Mouse (Mus musculus) kidney, adult 18-20 months (tissue): ENCODE results near the gene Hbq1b.
"Not testable (repeated sequence)": the region's sequence is repeated elsewhere in the genome, so short reads cannot be mapped to it uniquely, and the experiment has no call there.

Experiments used
- DNase-seq: peaks from one replicate; pipeline ENCODE4 v3.0.0; 2021

Gene Hbq1b

GRCm38 (mm10) chr11:32268952-32269351 is 17.8 kb upstream of the Hbq1b start:
- no peak for DNase-seq

DNA sequence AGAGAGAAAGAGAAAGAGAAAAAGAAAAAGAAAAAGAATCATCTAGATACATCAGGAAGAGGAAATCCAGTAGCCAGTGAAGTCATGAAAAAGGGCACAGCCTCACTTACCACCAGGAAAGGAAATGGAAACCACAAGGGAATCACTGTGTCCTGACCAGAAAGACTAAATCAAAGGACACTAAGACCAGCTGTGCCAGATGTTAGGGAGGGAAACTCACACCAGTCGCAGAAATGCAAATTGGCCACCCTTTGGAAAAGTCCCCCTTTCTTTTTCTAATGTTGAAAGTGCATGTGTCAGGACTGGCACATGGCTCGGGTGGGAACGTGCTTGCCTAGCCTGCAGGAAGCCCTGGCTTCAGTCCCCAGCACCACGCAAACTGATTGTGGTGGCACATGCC is 15.6 kb upstream of the Hbq1b start:
- DNase-seq, result no peak

GRCm38 (mm10) chr11:32276347-32276746 is 10.4 kb upstream of the Hbq1b start, which contains the start of gene Hba-x:
Hba-x (plus strand) TSS chr11:32276400.
- DNase-seq, result no peak

- no peak for DNase-seq
Measured at GRCm38 (mm10) chr11:32277736-32278457, 8.9 kb upstream of the Hbq1b start.

DNA sequence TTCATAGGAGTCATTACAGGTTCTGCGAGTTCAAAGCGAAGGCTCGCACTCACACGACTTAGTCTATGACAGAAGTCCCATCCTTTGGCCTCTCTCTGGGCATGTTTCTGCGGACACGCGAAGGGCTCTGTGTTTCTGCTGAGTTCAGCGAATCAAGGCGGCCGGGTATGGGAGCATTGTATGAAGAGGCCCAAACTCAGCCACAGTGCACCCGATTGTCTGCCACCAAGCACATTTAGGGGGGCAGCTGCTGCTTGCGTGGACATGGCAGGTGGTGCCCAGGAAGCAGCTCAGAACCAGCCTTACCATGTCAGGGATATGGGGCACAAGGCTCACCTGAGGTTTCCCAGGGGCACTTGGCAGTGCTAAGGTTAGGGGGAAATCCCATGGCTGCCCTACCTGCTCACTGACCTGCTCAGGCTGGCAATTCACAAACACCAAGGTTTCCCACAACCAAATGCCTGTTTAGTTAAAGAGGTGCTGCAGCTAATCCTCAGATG is 8.3 kb upstream of the Hbq1b start:
- no peak for DNase-seq

DNA sequence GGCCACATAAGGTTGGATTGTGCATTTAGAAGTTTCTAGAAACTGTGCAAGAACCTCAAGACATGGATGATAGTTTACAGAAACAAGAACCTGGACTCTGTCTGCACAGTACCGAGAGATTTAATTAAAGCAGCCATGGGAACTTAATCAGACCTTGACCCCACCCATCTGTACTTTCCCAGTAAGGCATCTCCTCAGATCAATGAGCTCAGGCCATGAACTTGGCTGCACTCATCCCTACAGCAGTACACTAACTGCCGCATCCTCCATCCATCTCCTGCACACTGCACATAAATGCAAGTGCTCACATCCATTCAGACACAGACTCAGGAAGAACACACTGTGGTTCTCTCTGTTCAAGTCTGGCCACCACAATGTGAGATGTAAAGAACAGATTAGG is 6.1 kb upstream of the Hbq1b start:
- DNase-seq, result no peak

DNA sequence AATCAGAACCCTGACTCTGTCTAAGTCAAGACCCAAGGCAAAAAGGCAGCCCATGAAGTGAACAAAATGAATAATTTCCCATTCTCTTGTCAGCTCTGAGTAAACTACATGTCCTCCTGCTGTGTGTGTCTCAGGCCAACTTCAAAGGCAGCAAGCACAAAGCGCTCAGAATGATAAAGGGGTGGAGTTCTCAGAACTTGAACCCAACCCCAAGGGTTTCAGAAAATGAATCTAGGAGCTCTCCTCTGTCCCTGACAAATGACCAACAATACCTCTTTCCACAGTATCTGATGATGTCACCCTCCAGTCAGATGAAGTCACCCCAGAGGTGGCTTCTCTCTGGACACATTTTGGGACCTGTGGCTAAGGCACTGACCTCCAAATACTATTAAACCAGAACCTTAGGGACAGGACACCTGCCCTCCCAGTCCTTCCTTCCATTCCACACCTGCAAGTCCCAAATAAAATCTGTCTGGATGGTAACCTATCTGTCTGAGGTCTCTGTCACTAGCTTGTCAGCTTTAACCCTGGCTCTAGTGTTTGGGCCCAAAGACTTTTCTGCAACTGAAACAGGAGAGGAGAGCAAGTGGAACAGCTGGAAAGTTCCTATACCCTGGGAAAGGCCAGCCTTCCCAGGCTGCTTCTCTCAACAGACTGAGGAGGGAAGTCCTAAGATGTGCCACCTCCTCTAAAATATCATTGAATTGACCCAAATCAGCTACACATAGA is 5.2 kb upstream of the Hbq1b start:
- no peak for DNase-seq

- DNase-seq, result not testable (repeated sequence)
Measured at GRCm38 (mm10) chr11:32283091-32283777, 3.5 kb upstream of the Hbq1b start, which contains the start of gene Hba-a1. Hba-a1 (plus strand) TSS chr11:32283511.

DNA sequence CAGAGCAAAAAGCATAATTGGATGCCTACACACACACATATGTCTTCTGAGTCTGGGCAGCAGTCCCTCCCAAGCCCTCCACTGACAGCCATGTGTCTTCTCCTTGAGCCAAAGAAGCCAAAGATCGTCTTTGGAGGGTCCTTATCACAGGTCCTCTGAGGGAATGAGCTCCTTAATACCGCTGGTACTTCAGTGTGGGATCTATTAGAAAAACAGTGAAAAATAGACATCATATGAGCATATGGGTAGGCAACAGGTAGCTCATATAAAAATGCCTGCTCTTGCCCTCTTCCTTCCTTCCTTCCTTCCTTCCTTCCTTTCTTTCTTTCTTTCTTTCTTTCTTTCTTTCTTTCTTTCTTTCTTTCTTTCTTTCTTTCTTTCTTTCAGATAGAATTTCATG is 2.2 kb upstream of the Hbq1b start:
- DNase-seq, result not testable (repeated sequence)

- no peak for DNase-seq
Measured at GRCm38 (mm10) chr11:32285031-32285775, 1.6 kb upstream of the Hbq1b start.

- DNase-seq, result not testable (repeated sequence)
Measured at GRCm38 (mm10) chr11:32285887-32286286, 878 bp upstream of the Hbq1b start.

GRCm38 (mm10) chr11:32287493-32287825 is 694 bp downstream of the Hbq1b start:
- no peak for DNase-seq

- not testable (repeated sequence) for DNase-seq
Measured at GRCm38 (mm10) chr11:32292819-32293218, 6.1 kb downstream of the Hbq1b start.

DNA sequence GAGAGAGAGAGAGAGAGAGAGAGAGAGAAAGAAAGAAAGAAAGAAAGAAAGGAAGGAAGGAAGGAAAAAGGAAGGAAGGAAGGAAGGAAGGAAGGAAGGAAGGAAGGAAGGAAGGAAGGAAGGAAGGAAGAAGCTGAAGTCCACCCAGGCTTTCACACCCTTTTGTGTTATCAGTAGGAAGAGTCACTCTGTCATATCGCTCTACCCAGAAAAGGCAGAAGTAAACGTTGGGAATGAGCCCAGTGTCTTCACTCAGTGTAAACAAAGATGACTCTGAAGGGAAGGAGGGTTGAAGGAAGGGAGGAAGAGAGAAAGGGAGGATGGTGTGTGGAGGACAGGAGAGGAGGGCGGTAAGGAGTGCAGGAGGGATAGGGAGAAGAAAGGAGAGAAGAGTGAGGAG is 6.7 kb downstream of the Hbq1b start:
- DNase-seq, result not testable (repeated sequence)

- DNase-seq, result not testable (repeated sequence)
Measured at GRCm38 (mm10) chr11:32296203-32296602, 9.4 kb downstream of the Hbq1b start, which contains the start of gene Hba-a2. Hba-a2 (plus strand) TSS chr11:32296489.

DNA sequence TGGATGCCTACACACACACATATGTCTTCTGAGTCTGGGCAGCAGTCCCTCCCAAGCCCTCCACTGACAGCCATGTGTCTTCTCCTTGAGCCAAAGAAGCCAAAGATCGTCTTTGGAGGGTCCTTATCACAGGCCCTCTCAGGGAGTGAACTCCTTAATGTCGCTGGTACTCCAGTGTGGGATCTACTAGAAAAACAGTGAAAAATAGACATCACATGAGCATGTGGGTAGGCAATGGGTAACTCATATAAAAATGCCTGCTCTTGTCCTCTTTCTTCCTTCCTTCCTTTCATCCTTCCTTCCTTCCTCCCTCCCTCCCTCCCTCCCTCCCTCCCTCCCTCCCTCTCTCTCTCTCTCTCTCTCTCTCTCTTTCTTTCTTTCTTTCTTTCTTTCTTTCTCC is 10.7 kb downstream of the Hbq1b start:
- DNase-seq, result not testable (repeated sequence)

GRCm38 (mm10) chr11:32297866-32298531 is 11.2 kb downstream of the Hbq1b start:
- no peak for DNase-seq

DNA sequence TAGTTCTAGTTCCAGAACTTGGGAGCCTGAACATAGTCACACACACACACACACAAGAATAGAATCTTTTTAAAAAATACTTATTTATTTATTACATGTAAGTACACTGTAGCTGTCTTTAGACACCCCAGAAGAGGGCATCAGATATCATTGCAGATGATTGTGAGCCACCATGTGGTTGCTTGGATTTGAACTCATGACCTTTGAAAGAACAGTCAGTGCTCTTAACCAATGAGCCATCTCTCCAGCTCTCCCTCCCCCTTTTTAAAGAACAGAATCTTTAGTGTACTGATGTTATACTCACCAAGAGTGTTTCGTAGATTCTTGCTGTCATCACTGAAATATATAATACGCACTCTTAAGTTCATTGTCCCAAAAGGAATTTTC is 11.8 kb downstream of the Hbq1b start:
- no peak for DNase-seq

- DNase-seq, result peak; percentile 69
Measured at GRCm38 (mm10) chr11:32299865-32300264, 13.1 kb downstream of the Hbq1b start, which contains the start of gene Hbq1a. Hbq1a (plus strand) TSS chr11:32300069.

GRCm38 (mm10) chr11:32300279-32301267 is 13.8 kb downstream of the Hbq1b start:
- DNase-seq, result no peak

DNA sequence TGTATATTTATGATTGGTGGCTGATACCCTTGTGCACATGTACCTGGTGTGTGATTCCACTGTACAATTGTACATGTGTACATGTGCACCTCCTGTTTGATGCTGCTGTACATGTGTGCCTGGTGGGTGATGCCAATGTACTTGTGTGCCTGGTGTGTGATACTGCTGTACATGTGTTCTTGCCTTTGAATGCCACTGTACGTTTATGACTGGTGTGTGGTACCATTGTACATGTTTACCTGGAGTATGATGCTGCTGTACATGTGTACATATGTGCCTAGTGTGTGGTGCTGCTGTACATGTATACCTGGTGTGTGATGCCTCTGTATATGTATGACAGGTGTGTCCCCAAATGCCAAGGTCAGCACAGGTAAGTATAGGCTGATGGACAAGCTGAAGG is 14.7 kb downstream of the Hbq1b start:
- DNase-seq, result no peak
